Mouse (Mus musculus) C2C12 (cell line): ENCODE measurements around the gene Vac14.

Experiments
- CEBPB ChIP-seq: IDR thresholded peaks from one replicate; pipeline ENCODE4 v1.6.1; 2011; ENCODE audit warnings: low read depth, mild to moderate bottlenecking, control low read depth, moderate library complexity
- CTCF ChIP-seq: IDR thresholded peaks from one replicate; pipeline ENCODE4 v1.5.1; 2011; ENCODE audit not compliant: control insufficient read depth, insufficient read depth, insufficient read length
- MYOD1 ChIP-seq: IDR thresholded peaks from one replicate; pipeline ENCODE4 v1.6.1; 2011; ENCODE audit warnings: low read depth; ENCODE audit not compliant: control insufficient read depth, insufficient read length

DNA sequence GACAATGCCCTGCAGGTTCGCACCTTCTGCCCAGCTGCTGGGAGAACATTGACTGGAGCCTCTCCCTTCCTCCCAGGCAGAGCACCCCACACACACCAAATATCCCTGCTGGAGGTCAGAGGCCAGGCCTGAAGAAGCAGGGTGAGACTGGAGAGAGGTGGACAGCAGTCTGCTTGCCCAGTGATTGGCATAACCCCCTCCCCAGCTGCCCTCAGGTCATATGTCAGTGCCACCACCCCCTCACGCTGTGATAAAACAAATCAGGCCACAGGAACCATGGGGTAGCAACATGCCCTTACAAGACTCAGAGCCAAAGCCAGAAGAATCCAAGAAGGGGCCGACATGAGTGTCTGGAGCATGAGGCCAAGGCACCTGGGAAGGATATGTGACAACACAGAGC is 85.7 kb downstream of the Vac14 start:
- TF ChIP-seq CTCF (no peak), MYOD1 (no peak), CEBPB (no peak)
